Mouse (Mus musculus) intestine, embryonic 15.5 days (tissue): ENCODE results near the gene Zfp169. TPM values are rescaled to one million over a fixed set of nuclear protein-coding genes. Genes with fewer than 3 reads are reported as not detected.

ENCODE experiments used
- ATAC-seq: fragments of 200-750 bp; cut with Nextera tagmentation; 2 replicates; pipeline ENCODE4 v1.8.0; 2017; ENCODE audit warnings: moderate TSS enrichment, moderate library complexity
- H3K27ac ChIP-seq: fragments of 300-500 bp; sonication (generic); 2 replicates; pipeline ENCODE4 v1.5.1; 2015; ENCODE audit warnings: mild to moderate bottlenecking, inconsistent platforms
- H3K27me3 ChIP-seq: fragments of 300-500 bp; sonication (generic); replicated peaks from 2 replicates; pipeline ENCODE4 v1.6.1; 2015; ENCODE audit warnings: inconsistent platforms
- H3K36me3 ChIP-seq: fragments of 300-500 bp; sonication (generic); 2 replicates; pipeline ENCODE4 v1.6.1; 2015; ENCODE audit warnings: inconsistent platforms
- H3K4me1 ChIP-seq: fragments of 300-500 bp; sonication (generic); replicated peaks from 2 replicates; pipeline ENCODE4 v1.6.1; 2015; ENCODE audit warnings: inconsistent platforms
- H3K4me2 ChIP-seq: fragments of 300-500 bp; sonication (generic); replicated peaks from 2 replicates; pipeline ENCODE4 v1.6.1; 2015; ENCODE audit warnings: mild to moderate bottlenecking, inconsistent platforms
- H3K4me3 ChIP-seq: fragments of 300-500 bp; sonication (generic); replicated peaks from 2 replicates; pipeline ENCODE4 v1.5.1; 2015; ENCODE audit warnings: inconsistent platforms
- H3K9ac ChIP-seq: fragments of 300-500 bp; sonication (generic); 2 replicates; pipeline ENCODE4 v1.6.1; 2015; ENCODE audit warnings: inconsistent platforms
- H3K9me3 ChIP-seq: fragments of 300-500 bp; sonication (generic); 2 replicates; pipeline ENCODE4 v1.6.1; 2016; ENCODE audit warnings: inconsistent platforms
- WGBS: fragments of 180-500 bp; shearing (Covaris S2); methylation state at CpG from one replicate; pipeline ENCODE4 v1.1.7; 2015; 5-methylcytosine and 5-hydroxymethylcytosine counted together
- polyA plus RNA-seq: library from polyadenylated mRNA; unstranded; fragments of >200 nt; fragmentation: Nextera tagmentation; extraction: Ambion mirVana; gene quantifications from 2 replicates; pipeline ENCODE4 v1.2.1, GENCODE M21; 2015

Zfp169 gene
- polyA plus RNA-seq = 3.0 and 3.1 TPM in 2 replicates

GRCm38 (mm10) chr13:48513003-48513929 lies at the start of gene Zfp169, which contains the start of gene A830005F24Rik:
Gene Zfp169, minus strand, starts transcription at chr13:48513451.
Gene A830005F24Rik, plus strand, starts transcription at chr13:48513570.
- 2% methylated on average over 34 of the region's 34 CpGs for WGBS
- Histone ChIP-seq H3K36me3 (no peaks in the 10 kb centered on the region), H3K4me1 (peaks cover 4% of the 10 kb centered on the region; the same call in 1 of the 2 replicates), H3K9ac (peak within 1 kb of the TSS; percentile 77), H3K4me2 (peak within 1 kb of the TSS; percentile 82), H3K27ac (0 out of 2 replicates have a peak within 1 kb of the TSS, but pooled peaks have one; percentile 32), H3K9me3 (no peaks in the 10 kb centered on the region), H3K4me3 (peak within 1 kb of the TSS; percentile 78), H3K27me3 (no peaks in the 10 kb centered on the region)
- ATAC-seq = peak; percentile 99

GRCm38 (mm10) chr13:48562336-48562735 lies 49.1 kb upstream of the Zfp169 start:
- 83% methylated on average over 5 of the region's 5 CpGs for WGBS
- H3K4me3 ChIP-seq = no peak overlapping the region
- ATAC-seq = no peak
- no peak overlapping the region for H3K9ac ChIP-seq
- H3K27ac ChIP-seq = no peak overlapping the region
- no peaks in the 10 kb centered on the region for H3K27me3 ChIP-seq
- no peak overlapping the region for H3K4me2 ChIP-seq
- H3K4me1 ChIP-seq = peaks cover 7% of the 10 kb centered on the region; the same call in 1 of the 2 replicates
- H3K9me3 ChIP-seq = no peaks in the 10 kb centered on the region
- H3K36me3 ChIP-seq = no peaks in the 10 kb centered on the region

GRCm38 (mm10) chr13:48561481-48561880 lies 48.2 kb upstream of the Zfp169 start:
- H3K9me3 ChIP-seq = no peaks in the 10 kb centered on the region
- no peak overlapping the region for H3K4me3 ChIP-seq
- H3K36me3 ChIP-seq = no peaks in the 10 kb centered on the region
- WGBS = 88% methylated on average over 2 of the region's 2 CpGs
- no peaks in the 10 kb centered on the region for H3K27me3 ChIP-seq
- H3K4me2 ChIP-seq = no peak overlapping the region
- ATAC-seq = no peak
- H3K27ac ChIP-seq = no peak overlapping the region
- peaks cover 4% of the 10 kb centered on the region; the same call in 1 of the 2 replicates for H3K4me1 ChIP-seq
- no peak overlapping the region for H3K9ac ChIP-seq

DNA sequence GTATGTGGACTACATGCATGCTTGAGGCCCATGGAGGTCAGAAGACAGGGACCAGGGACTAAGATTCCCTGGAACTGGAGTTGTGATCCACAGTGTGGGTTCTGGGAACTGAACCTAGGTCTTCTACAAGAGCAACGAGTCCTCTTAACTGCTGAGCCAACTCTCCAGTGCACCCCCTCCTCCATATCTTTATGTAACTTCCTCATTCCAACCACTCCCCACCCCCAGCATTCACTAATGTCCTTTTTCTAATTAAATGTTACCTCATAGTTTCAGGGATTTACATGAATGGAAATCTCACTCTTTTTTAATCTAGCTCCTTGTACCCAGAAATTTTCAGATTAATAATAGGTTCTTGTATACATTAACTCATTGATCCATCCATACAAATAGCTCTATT lies 42.7 kb upstream of the Zfp169 start:
- Histone ChIP-seq H3K4me2 (no peak overlapping the region), H3K9me3 (no peaks in the 10 kb centered on the region), H3K9ac (no peak overlapping the region), H3K4me1 (peaks cover 10% of the 10 kb centered on the region; the same call in 1 of the 2 replicates), H3K27ac (no peak overlapping the region), H3K36me3 (no peaks in the 10 kb centered on the region), H3K27me3 (no peaks in the 10 kb centered on the region), H3K4me3 (no peak overlapping the region)
- no peak for ATAC-seq
- 69% methylated on average over 1 of the region's 1 CpGs for WGBS

DNA sequence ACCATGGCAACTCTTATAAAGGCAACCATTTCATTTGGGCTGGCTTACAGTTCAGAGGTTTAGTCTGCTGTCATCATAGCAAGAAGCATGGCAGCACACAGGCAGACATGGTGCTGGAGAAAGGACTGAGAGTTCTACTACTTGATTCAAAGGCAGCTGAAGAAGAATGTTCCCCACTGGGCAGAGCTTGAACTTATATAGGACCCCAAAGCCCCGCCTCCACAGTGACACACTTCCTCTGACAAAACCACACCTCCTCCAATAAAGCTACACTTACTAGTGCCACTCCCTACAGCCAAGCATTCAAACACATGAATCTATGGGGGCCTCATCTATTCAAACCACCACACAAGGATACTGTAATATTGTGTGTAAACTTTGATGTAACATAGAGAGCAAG lies 41.3 kb upstream of the Zfp169 start:
- peaks cover 10% of the 10 kb centered on the region; the same call in 1 of the 2 replicates for H3K4me1 ChIP-seq
- no peak overlapping the region for H3K27ac ChIP-seq
- H3K9me3 ChIP-seq = no peaks in the 10 kb centered on the region
- H3K27me3 ChIP-seq = no peaks in the 10 kb centered on the region
- H3K4me3 ChIP-seq = no peak overlapping the region
- no peak for ATAC-seq
- WGBS = 80% methylated on average over 1 of the region's 1 CpGs
- H3K9ac ChIP-seq = no peak overlapping the region
- H3K4me2 ChIP-seq = no peak overlapping the region
- H3K36me3 ChIP-seq = no peaks in the 10 kb centered on the region

DNA sequence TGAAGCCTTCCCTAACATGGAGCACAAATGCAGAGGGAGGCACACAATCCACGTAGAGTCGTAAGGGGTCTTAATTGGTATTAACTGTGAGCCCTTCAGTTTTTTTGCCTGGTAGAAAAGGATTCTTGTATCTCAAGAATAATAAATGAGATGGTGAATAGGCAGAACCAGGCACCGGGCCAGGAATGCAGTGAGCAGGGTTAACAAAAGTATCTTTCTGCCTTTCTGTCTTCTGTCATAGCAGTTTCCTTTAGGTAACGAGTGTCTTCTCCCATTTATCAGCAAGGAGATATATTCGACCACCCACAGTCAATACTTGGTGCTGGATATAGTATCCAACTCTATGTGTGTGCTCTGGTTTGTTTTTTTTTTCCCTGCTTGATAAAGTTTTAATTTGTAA lies 40.3 kb upstream of the Zfp169 start:
- 42% methylated on average over 5 of the region's 5 CpGs for WGBS
- H3K27me3 ChIP-seq = no peaks in the 10 kb centered on the region
- peaks cover 10% of the 10 kb centered on the region; the same call in 1 of the 2 replicates for H3K4me1 ChIP-seq
- no peaks in the 10 kb centered on the region for H3K9me3 ChIP-seq
- no peak overlapping the region for H3K9ac ChIP-seq
- H3K4me2 ChIP-seq = peak overlapping the region; percentile 57; the same call in 1 of the 2 replicates
- H3K4me3 ChIP-seq = no peak overlapping the region
- H3K27ac ChIP-seq = peak overlapping the region; percentile 97
- ATAC-seq = no peak
- H3K36me3 ChIP-seq = no peaks in the 10 kb centered on the region

GRCm38 (mm10) chr13:48552181-48553090 lies 39.2 kb upstream of the Zfp169 start:
- WGBS = 38% methylated on average over 21 of the region's 21 CpGs
- peak; percentile 92 for ATAC-seq
- H3K27me3 ChIP-seq = no peaks in the 10 kb centered on the region
- peaks cover 10% of the 10 kb centered on the region; the same call in 1 of the 2 replicates for H3K4me1 ChIP-seq
- peak overlapping the region; percentile 30 for H3K9ac ChIP-seq
- H3K9me3 ChIP-seq = no peaks in the 10 kb centered on the region
- H3K4me3 ChIP-seq = peak overlapping the region; percentile 22
- H3K36me3 ChIP-seq = no peaks in the 10 kb centered on the region
- peak overlapping the region; percentile 97 for H3K27ac ChIP-seq
- peak overlapping the region; percentile 57 for H3K4me2 ChIP-seq

DNA sequence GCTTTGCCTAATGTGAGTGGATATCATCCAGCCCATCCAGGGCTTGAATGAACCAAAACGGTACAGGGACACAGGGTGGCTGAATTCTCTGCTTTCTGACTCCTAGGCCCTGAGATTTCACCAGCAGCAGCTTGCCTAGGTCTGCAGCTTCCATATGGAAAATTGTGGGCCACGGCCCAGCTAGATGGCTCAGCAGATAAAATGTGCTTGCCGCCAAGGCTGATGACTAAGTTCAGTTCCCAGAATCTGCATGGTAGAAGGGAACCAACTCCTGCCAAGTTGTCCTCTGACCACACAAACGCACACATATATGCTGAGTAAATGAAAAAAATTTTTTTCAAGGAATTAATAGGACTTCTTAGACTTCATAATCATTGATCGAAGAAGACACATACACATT lies 35.0 kb upstream of the Zfp169 start:
- WGBS = 94% methylated on average over 5 of the region's 5 CpGs
- Histone ChIP-seq H3K4me2 (no peak overlapping the region), H3K9ac (no peak overlapping the region), H3K4me1 (peaks cover 16% of the 10 kb centered on the region), H3K27me3 (no peaks in the 10 kb centered on the region), H3K4me3 (no peak overlapping the region), H3K27ac (no peak overlapping the region), H3K36me3 (no peaks in the 10 kb centered on the region), H3K9me3 (no peaks in the 10 kb centered on the region)
- ATAC-seq = no peak

DNA sequence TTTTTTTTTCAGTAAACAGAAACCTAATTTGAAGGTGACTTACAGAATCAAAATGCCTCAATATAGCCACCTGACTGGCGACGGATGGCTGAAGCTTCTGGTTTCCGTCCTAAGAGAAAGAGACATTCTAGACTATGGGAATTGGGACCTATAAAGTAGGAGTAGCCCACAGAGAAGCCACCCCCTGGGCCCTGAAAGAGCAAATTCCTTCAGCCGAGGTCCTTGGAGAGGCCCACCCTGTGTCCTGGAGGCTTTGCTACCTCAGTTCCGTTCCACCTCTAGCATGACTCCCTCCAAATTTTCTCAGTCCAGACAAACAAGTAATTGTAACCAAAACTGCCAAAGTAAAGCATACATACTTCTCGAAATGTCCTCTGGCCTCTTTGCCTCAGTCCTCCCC lies 34.4 kb upstream of the Zfp169 start:
- no peak for ATAC-seq
- H3K27ac ChIP-seq = no peak overlapping the region
- no peak overlapping the region for H3K9ac ChIP-seq
- no peaks in the 10 kb centered on the region for H3K36me3 ChIP-seq
- 95% methylated on average over 6 of the region's 6 CpGs for WGBS
- H3K4me1 ChIP-seq = peaks cover 10% of the 10 kb centered on the region
- no peaks in the 10 kb centered on the region for H3K27me3 ChIP-seq
- no peak overlapping the region for H3K4me2 ChIP-seq
- no peak overlapping the region for H3K4me3 ChIP-seq
- H3K9me3 ChIP-seq = no peaks in the 10 kb centered on the region

- H3K4me2 ChIP-seq = peak overlapping the region; percentile 52
- H3K4me3 ChIP-seq = peak overlapping the region; percentile 87
- no peaks in the 10 kb centered on the region for H3K36me3 ChIP-seq
- peaks cover 7% of the 10 kb centered on the region; the same call in 1 of the 2 replicates for H3K4me1 ChIP-seq
- WGBS = under 1% methylated on average over 70 of the region's 72 CpGs
- H3K27ac ChIP-seq = peak overlapping the region; percentile 99
- no peaks in the 10 kb centered on the region for H3K9me3 ChIP-seq
- no peaks in the 10 kb centered on the region for H3K27me3 ChIP-seq
- H3K9ac ChIP-seq = peak overlapping the region; percentile 99
- ATAC-seq = peak; percentile 97
Observed at GRCm38 (mm10) chr13:48546330-48546917, 33.2 kb upstream of the Zfp169 start.

GRCm38 (mm10) chr13:48545476-48546281 lies 32.4 kb upstream of the Zfp169 start:
- peak; percentile 90 for ATAC-seq
- Histone ChIP-seq H3K4me3 (peak overlapping the region; percentile 87), H3K36me3 (no peaks in the 10 kb centered on the region), H3K9ac (peak overlapping the region; percentile 99), H3K4me2 (peak overlapping the region; percentile 58), H3K9me3 (no peaks in the 10 kb centered on the region), H3K27ac (peak overlapping the region; percentile 99), H3K27me3 (no peaks in the 10 kb centered on the region), H3K4me1 (peaks cover 10% of the 10 kb centered on the region)
- under 1% methylated on average over 60 of the region's 72 CpGs for WGBS
